Mouse (Mus musculus): ENCODE measurements at regions not wholly inside any gene's neighbourhood (a gene's known extent, or its start where the extent isn't known, plus 50 kb on each side); places are given as distances from the start of the nearest gene placed in this dataset.
"Not testable (repeated sequence)": the region's sequence is repeated elsewhere in the genome, so short reads cannot be mapped to it uniquely, and the experiment has no call there.

DNA sequence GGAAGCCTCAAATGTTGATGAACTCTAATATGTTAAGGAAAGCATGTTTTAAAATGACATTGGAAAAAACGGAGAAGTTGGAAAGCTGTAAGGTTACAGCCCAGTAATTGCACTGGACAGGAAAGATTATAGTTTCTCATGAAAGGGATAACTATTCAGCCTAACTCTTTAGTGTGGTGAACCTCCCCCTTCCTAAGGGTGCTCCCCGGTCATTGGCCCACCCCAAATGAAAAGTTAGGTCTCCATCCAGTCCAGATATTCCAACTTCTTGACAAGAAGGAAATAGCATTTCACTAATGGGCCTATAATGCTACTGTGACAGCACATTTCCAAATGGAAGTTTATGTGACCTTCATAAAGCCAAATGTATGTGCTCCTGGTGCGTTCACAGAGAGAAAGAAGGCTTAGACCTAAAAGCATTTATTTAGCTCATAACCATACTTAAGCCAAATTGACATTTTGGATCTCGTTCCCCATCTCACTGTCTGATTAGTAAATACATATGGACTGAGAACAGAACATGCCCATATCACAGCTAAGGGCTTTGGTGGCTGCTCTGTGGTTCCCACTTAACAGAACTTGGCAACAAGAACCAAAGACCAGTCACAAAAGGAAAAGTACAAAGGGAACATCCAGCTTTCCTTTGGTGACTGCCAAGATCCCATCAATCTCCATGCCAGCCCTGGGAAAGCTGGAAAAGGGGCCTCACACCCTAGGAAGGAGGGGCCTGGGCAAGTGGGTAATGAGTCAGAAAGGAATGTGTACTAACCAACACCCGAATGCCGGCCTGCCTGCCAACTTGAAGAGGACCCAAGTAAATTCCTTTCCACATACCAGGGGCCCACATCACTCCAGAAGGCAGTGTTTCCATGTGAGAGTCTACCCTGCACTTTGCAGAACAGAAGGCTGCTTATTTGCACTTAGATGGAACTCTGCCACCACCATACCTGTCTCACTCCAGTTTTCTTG, 155.1 kb upstream of the Chst7 start:
- DNase-seq: peak; percentile 11
- intact Hi-C loops (cut with DNase I; ENCODE audit: low total_unique reads): no loop called here

DNA sequence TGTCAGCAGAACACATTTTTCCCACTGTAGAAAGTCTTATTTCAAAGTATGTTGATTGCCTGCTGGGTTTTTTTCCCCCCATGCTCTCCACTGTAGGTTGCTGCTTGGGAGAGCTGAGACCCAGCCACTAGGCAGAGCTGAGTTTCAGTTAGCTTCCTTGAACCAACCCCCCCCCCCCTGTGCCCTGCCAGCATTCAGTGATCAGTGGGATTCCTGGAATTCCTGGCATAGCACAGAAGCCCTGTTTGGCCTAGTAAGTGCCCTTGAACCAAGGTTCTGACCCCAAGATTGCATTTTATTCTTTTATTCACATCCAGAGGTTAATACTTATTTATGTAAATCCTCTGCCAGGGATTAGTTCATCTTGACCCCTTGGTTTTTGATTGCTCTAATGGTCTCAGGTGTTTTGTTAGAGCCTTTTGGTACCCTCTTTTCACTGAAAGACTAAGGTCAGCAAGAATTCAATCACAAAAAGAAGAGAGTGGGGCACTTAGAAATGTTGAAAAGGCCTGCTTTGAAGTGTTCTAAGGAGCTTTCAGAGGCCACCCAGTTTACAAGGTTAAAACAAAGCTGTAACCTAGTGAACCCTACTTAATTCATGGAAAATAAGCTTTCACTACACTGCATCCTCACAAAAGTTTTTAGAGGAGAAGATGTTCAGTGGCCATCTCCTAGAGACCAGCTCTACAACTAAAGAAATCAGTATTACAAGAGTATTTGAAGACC, 152.6 kb upstream of the Chst7 start:
- DNase-seq: no peak
- intact Hi-C loops (cut with DNase I; ENCODE audit: low total_unique reads): no loop called here

DNA sequence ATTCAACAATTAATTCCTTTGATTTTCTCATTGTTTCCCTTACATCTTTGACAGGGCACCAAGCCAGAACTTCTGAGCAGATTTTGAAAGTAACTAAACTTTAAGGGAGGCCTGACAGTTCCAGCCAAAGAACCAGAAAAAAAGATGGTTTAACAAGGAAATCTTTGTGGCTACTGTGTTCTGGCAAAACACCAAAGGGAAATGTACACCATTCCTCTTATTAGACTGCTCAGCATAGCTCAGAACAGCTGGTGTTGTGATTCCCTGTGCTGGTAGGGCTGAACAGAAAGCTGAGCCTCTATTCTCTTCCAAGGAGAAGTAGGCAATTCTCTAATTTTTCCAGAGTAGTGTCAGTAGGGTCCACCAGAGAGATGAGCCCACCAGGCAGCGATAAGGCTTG, 142.4 kb upstream of the Chst7 start:
- intact Hi-C loops (cut with DNase I; ENCODE audit: low total_unique reads): no loop called here
- DNase-seq: no peak

DNA sequence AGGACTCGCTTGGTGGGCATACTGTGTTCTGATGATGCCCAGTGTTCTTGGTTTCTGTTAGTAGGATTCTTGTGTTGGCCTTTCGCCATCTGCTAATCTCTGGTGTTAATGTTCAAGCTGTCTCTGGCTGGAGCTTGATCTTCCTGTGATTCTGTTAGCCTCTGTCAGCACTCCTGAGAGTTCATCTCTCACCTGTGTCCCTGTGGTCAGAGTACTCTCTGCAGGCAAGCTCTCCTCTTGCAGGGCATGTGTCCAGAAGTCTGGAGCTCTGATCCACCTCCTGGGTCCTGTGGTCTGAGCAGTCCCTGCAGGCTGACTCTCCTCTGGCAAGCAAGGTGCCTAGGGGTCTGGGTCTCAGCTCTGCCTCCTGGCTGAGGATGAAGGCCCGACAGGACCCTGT, 130.0 kb upstream of the Chst7 start:
- intact Hi-C loops (cut with DNase I; ENCODE audit: low total_unique reads); DNase-seq: not testable (repeated sequence)

DNA sequence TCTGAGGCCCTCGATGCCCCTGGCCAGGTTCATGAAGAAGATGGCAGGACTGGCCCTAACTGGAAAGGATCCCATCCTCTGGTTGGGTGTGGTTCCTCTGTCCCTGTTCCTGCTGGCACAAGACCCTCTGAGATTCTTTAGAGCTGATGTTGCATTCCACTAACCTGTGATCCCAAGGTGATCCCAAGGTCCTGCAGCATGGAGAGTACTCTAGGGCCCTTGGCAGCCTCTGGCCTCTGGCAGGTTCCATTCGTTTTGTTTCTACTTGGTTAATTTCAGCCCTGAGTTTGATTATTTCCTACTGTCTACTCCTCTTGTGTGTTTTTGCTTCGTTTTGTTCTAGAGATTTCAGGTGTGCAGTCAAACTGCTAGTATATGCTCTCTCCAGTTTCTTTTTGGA, 129.5 kb upstream of the Chst7 start:
- no peak for DNase-seq
- intact Hi-C loops (cut with DNase I; ENCODE audit: low total_unique reads): no loop called here

DNA sequence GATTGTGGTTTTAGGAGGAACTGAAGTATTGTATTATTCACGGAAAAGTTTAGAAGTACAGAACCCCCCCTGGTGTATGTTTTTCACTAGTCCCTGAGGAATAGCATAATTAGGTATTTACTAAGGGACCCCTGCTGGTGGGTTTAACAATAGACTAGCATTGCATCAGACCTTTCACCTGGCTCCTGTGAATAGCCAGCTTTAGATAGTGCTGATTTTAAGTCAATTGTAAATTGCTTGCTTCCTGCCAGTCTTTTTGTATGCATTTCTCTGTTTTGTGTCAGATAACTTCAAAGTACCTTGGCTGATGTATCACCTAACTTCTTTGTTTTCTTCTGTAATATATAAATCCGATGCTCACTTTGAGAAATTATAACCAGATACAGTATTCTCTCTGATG, 116.1 kb upstream of the Chst7 start:
- intact Hi-C loops (cut with DNase I; ENCODE audit: low total_unique reads): no loop called here
- no peak for DNase-seq
